Mouse (Mus musculus): ENCODE data around the gene Hdgf.

DNA sequence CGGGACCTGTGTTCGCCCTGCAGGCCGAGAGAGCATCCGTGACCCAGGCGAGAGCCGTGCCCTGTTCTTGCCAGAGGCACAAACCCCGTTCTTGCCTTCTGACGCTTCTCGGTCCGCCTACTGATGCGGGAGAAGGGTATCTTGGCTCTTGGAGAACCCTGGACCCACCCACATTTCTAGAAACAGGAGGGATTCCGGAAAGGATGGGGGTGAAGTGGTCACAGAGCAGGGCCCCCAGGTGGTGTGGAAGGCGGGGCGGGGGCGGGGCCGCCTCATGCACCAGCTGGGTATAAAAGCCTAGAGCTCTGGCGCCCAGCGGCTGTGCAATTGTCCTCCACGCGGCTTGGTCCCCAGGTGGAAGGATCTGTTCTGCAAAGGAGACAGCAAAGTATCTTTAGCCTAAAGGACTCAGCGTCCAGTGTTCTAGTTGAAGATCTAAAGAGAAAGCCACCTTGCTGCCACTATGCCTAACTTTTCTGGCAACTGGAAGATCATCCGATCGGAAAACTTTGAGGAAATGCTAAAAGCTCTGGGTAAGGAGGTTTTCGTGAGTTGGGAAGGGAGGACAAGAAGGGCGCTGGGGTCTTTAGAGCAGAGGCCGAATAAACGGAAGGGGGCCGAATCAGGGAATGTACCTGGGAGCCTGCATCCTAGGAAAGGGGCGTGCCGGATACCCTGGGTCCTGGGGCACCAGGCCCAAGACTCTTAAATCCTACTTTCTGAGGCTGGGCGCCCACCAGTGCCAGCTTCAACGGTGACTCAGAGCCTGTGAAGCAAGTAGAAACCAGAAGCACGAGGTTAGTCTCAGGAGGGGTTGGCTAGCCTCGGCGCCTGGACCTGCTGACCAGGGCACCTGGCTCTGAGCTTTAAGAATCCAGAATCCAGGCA is 42.5 kb downstream of the Hdgf start, which contains the start of gene Crabp2:
- TF ChIP-seq CTCF (IDR thresholded peaks at IDR 0.05; ENCODE audit: control insufficient read depth, insufficient read depth, insufficient read length) (no peak), USF1 (IDR thresholded peaks at IDR 0.05; ENCODE audit: low read depth) (no peak), MYOG (IDR thresholded peaks at IDR 0.05; ENCODE audit: control insufficient read depth, extremely low read depth, insufficient read length) (no peak), CEBPB (IDR thresholded peaks at IDR 0.05; ENCODE audit: low read depth) (no peak)

Data from C2C12 (cell line).